Mouse (Mus musculus) stomach, embryonic 15.5 days (tissue): Measurements from ENCODE around the gene Sparcl1. TPM values are rescaled to one million over a fixed set of nuclear protein-coding genes. Genes with fewer than 3 reads are reported as not detected.

Experiments
- ATAC-seq: fragments of 200-750 bp; cut with Nextera tagmentation; 2 replicates; pipeline ENCODE4 v1.8.0; 2017; ENCODE audit warnings: low read depth, moderate number of reproducible peaks, moderate TSS enrichment; ENCODE audit not compliant: insufficient read depth, low FRiP score
- H3K27ac ChIP-seq: fragments of 300-500 bp; sonication (generic); 2 replicates; pipeline ENCODE4 v1.5.1; 2015; ENCODE audit warnings: mild to moderate bottlenecking, inconsistent platforms
- H3K27me3 ChIP-seq: fragments of 300-500 bp; sonication (generic); replicated peaks from 2 replicates; pipeline ENCODE4 v1.6.1; 2015; ENCODE audit warnings: inconsistent platforms
- H3K36me3 ChIP-seq: fragments of 300-500 bp; sonication (generic); 2 replicates; pipeline ENCODE4 v1.6.1; 2015; ENCODE audit warnings: inconsistent platforms
- H3K4me1 ChIP-seq: fragments of 300-500 bp; sonication (generic); 2 replicates; pipeline ENCODE4 v1.6.1; 2015; ENCODE audit warnings: inconsistent platforms
- H3K4me2 ChIP-seq: fragments of 300-500 bp; sonication (generic); 2 replicates; pipeline ENCODE4 v1.6.1; 2015; ENCODE audit warnings: mild to moderate bottlenecking, inconsistent platforms
- H3K4me3 ChIP-seq: fragments of 300-500 bp; sonication (generic); replicated peaks from 2 replicates; pipeline ENCODE4 v1.5.1; 2015; ENCODE audit warnings: inconsistent platforms
- H3K9ac ChIP-seq: fragments of 300-500 bp; sonication (generic); 2 replicates; pipeline ENCODE4 v1.6.1; 2015; ENCODE audit warnings: inconsistent platforms
- H3K9me3 ChIP-seq: fragments of 300-500 bp; sonication (generic); 2 replicates; pipeline ENCODE4 v1.6.1; 2016; ENCODE audit warnings: inconsistent platforms
- WGBS: fragments of 180-500 bp; shearing (Covaris S2); methylation state at CpG from one replicate; pipeline ENCODE4 v1.1.7; 2015; 5-methylcytosine and 5-hydroxymethylcytosine counted together
- polyA plus RNA-seq: library from polyadenylated mRNA; unstranded; fragments of >200 nt; fragmentation: Nextera tagmentation; extraction: Ambion mirVana; gene quantifications from 2 replicates; pipeline ENCODE4 v1.2.1, GENCODE M21; 2015

Sparcl1 gene
- polyA plus RNA-seq, 1 experiment from 2014 or later: 274 TPM

DNA sequence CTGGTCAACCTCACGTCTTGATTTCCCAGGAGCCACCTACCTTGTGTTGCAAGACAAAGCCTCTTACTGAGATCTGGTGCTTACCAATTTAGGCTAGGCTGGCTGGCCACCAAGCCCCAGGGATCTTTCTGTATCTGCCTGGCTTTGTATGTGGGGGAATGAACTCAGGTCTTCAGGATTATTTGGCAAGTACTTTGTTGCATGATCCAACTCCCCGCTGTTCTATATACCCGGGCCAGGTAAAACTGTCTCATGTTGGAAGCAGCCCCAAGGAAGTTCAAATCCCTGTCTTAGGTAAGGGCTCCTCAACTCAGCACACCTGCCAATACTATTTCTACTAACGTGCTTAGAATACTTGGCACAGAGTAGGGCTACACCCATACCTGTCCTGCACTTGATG is 17.4 kb upstream of the Sparcl1 start:
- no peak overlapping the region for H3K4me2 ChIP-seq
- H3K27ac ChIP-seq: no peak overlapping the region
- no peaks in the 10 kb centered on the region for H3K4me1 ChIP-seq
- H3K9ac ChIP-seq: no peak overlapping the region
- H3K4me3 ChIP-seq: no peak overlapping the region
- WGBS: 87% methylated on average over 4 of the region's 4 CpGs
- no peaks in the 10 kb centered on the region for H3K36me3 ChIP-seq
- H3K27me3 ChIP-seq: no peaks in the 10 kb centered on the region
- ATAC-seq: no peak
- no peaks in the 10 kb centered on the region for H3K9me3 ChIP-seq

DNA sequence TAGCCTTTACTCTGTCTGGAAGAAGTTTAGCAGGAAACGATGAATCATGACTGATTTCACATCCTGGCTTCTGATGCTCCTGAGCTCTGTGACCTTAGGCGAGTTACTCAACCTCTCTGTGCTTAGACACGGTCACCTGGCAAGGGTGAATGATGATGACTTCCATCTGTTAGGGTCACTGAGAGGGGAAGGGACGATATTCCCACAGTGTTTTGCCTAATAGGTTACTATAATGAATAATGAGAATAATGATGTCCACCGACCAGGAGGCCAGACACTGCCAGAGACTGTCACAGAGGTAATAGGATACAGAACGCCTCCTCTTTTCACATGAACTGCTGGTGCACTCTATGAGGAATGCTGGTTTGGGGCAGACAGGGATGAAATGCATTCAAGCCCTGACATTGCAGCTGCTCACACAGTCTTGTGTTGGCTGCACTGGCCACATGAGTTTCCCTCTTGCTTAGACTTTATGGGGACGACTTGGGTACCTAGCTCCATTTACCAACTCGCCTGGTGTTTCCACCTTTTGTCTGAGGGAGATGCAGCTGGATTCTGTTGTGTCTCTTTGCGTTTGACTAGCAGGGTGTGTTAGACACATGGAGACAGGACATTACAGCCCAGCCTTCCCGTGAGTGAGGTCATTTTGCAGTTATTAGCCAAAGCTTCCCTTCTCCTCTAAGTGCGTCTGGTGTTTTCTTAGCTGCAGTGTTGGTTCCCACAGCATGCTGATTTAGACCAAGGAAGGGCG is 14.9 kb upstream of the Sparcl1 start:
- WGBS: 41% methylated on average over 12 of the region's 12 CpGs
- no peaks in the 10 kb centered on the region for H3K27me3 ChIP-seq
- no peak overlapping the region for H3K9ac ChIP-seq
- no peaks in the 10 kb centered on the region for H3K36me3 ChIP-seq
- ATAC-seq: peak; percentile 37; the same call in 1 of the 2 replicates
- H3K4me3 ChIP-seq: no peak overlapping the region
- H3K9me3 ChIP-seq: no peaks in the 10 kb centered on the region
- 0 out of 2 replicates have a peak, but pooled peaks cover 2% of the 10 kb centered on the region for H3K4me1 ChIP-seq
- H3K27ac ChIP-seq: peak overlapping the region; percentile 59
- H3K4me2 ChIP-seq: no peak overlapping the region

DNA sequence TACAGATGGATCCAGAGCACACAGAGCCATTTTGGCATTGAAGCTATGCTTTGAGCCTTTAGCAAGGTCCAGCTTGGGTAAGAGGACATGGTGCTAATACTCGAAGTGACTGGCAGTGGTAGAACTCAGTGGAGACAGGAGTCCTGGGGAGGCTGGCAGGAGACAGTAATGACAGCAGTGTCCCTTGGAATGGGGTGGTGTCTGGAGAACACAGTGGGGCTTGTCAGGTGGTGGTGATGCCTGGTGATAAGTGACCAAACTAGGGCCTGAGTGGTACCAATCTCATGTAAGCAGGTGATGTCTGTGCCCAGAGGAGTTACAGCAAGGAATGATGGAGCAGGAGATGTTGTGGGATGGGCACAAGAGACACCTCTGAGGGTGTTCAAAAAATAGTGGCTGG is 13.8 kb upstream of the Sparcl1 start:
- 69% methylated on average over 1 of the region's 1 CpGs for WGBS
- 0 out of 2 replicates have a peak, but pooled peaks cover 2% of the 10 kb centered on the region for H3K4me1 ChIP-seq
- H3K36me3 ChIP-seq: no peaks in the 10 kb centered on the region
- H3K4me2 ChIP-seq: no peak overlapping the region
- no peak overlapping the region for H3K27ac ChIP-seq
- H3K27me3 ChIP-seq: no peaks in the 10 kb centered on the region
- no peak overlapping the region for H3K9ac ChIP-seq
- ATAC-seq: no peak
- H3K9me3 ChIP-seq: no peaks in the 10 kb centered on the region
- no peak overlapping the region for H3K4me3 ChIP-seq

DNA sequence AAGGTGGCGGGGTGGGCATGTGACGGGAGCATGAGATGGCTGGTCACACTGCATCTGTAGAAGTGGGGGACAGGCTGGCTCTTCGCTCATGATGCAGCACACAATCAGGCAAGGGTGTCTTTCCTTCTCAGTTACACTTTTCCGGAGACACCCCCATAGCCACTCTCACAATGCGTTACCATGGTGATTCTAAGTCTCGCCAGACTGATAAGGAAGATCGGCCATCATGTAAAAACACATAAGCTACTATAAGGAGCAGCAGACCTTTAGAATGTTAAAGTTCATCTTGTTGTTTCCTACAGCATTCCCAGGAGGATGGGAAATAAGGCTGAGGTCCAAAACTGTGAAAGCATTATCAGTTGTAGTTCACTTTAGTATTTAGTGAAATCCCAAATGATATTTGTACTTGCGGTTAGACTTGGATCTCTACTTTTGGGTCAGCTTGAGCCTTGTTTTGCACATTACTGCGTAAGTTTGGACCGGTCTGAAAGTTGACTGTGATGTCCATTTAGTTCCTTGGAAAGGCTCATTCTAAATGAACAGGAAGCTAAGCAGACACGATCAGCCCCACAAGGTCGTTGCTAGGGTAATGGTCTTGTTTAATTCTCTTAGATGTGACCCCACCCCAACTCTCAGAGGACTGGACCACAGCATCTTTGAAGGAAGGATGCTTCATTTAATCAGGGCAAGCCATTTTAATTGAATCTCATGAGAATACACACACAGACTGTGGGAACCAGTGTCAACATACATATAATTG is 13.2 kb upstream of the Sparcl1 start:
- Histone ChIP-seq H3K27ac (no peak overlapping the region), H3K4me1 (0 out of 2 replicates have a peak, but pooled peaks cover 2% of the 10 kb centered on the region), H3K27me3 (no peaks in the 10 kb centered on the region), H3K4me3 (no peak overlapping the region), H3K4me2 (no peak overlapping the region), H3K9me3 (no peaks in the 10 kb centered on the region), H3K9ac (no peak overlapping the region), H3K36me3 (no peaks in the 10 kb centered on the region)
- 83% methylated on average over 12 of the region's 12 CpGs for WGBS
- no peak for ATAC-seq

DNA sequence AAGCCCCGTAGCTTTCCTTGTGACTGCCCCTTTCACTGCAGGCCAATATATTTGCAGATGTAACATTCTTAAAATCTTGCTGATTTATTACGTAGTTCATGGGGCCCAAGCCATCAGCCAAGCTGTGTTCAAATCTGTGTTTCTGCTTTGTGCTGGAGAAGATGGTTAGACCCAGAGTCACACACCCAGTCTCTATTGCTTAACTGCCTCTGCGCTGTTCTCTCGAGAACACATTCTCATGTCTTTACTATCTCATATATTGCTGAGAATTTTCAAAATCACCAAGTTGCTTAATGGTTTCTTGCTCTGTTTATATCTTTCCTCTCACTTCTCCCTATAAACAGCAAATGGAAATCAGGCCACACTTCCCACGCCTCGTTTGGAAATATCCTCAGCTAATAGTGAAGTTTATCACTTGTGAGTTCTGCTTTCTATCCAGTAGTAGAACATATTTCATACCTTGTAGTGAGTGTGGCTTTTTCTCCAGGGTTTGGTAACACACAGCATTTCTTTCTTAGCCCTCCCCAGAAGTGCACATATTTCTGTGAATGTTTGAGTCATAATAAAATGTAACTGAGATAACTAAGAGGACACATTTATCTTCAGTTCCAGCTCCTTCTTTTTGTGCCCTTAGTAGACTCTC is 10.6 kb upstream of the Sparcl1 start:
- H3K36me3 ChIP-seq: no peaks in the 10 kb centered on the region
- 45% methylated on average over 6 of the region's 6 CpGs for WGBS
- H3K9me3 ChIP-seq: no peaks in the 10 kb centered on the region
- H3K4me2 ChIP-seq: no peak overlapping the region
- no peak for ATAC-seq
- no peak overlapping the region for H3K27ac ChIP-seq
- H3K4me1 ChIP-seq: 0 out of 2 replicates have a peak, but pooled peaks cover 2% of the 10 kb centered on the region
- H3K4me3 ChIP-seq: no peak overlapping the region
- H3K27me3 ChIP-seq: no peaks in the 10 kb centered on the region
- no peak overlapping the region for H3K9ac ChIP-seq

DNA sequence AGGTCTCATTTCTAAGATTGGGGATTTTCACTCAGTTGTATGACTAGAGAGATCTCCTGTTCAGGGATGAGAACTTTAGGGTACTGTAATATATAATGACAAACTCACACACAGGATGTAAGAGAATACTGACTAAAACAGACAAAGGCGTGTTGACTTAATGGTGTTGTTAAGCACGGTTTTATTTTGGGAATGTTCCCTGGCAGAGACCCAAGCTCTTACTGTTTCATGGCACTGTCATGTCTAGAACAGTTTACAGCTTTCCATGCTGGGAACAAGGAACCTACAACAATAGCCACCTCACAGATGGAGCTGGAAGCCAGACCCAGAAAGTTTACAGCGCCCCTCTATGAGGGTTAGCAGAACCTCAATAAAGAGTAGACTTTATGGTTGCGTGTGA is 2.4 kb upstream of the Sparcl1 start:
- WGBS: 69% methylated on average over 4 of the region's 4 CpGs
- no peak for ATAC-seq

DNA sequence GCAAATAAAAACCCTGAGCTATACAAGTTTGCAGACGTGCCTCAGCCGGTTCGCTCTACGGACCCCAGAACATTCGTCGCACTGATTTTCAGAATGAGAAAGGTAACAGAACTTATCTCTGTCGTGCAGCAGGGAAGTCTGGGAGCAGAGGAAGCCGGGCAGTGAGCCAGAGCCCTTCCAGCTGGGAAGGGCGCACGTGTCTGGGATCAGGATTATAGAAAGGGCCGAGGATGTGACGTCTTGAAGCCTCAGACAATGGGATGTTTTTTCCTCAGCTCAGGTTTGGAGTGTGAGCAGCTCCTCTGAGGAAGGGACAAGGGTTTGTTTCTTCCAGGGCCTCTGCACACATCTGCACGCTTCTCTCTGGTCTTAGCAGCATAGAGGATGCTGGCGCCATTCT is 1.6 kb upstream of the Sparcl1 start:
- Histone ChIP-seq H3K9me3 (no peaks in the 10 kb centered on the region), H3K36me3 (no peaks in the 10 kb centered on the region), H3K27ac (peak overlapping the region; percentile 94), H3K4me2 (peak overlapping the region; percentile 35; the same call in 1 of the 2 replicates), H3K9ac (no peak overlapping the region), H3K27me3 (no peaks in the 10 kb centered on the region), H3K4me3 (no peak overlapping the region), H3K4me1 (peaks cover 11% of the 10 kb centered on the region)
- WGBS: 34% methylated on average over 14 of the region's 14 CpGs
- ATAC-seq: peak; percentile 28; the same call in 1 of the 2 replicates

More for the DNA sequence above, 2.4 kb upstream of the Sparcl1 start:
- peaks cover 11% of the 10 kb centered on the region for H3K4me1 ChIP-seq
- no peak overlapping the region for H3K4me3 ChIP-seq
- no peaks in the 10 kb centered on the region for H3K36me3 ChIP-seq
- H3K9me3 ChIP-seq: no peaks in the 10 kb centered on the region
- no peak overlapping the region for H3K4me2 ChIP-seq
- no peaks in the 10 kb centered on the region for H3K27me3 ChIP-seq
- H3K27ac ChIP-seq: peak overlapping the region; percentile 60; the same call in 1 of the 2 replicates
- no peak overlapping the region for H3K9ac ChIP-seq

DNA sequence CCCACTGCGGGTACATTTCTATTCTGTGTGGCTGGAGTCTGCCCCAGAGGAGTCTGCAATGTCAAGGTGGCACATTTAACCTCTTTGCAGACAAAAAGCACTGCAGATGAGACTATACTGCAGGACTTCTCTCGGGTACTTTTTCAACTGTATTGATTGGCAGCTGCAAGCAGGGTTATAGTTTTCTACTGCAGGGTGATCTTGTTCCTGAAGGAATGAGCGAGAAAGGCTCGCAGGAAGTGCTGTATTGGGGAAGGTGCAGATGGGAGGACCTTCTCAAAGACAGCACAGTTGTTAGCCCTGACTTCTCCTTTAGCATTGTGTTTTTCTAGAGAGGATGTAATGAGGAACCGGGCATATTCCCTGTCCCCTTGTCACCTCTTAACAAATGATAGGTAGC is 1.0 kb downstream of the Sparcl1 start:
- Histone ChIP-seq H3K36me3 (no peaks in the 10 kb centered on the region), H3K9me3 (no peaks in the 10 kb centered on the region), H3K27me3 (no peaks in the 10 kb centered on the region), H3K4me1 (peaks cover 23% of the 10 kb centered on the region), H3K4me3 (peak overlapping the region; percentile 46), H3K27ac (peak overlapping the region; percentile 83), H3K9ac (peak overlapping the region; percentile 34), H3K4me2 (peak overlapping the region; percentile 48)
- WGBS: 16% methylated on average over 5 of the region's 5 CpGs
- no peak for ATAC-seq

DNA sequence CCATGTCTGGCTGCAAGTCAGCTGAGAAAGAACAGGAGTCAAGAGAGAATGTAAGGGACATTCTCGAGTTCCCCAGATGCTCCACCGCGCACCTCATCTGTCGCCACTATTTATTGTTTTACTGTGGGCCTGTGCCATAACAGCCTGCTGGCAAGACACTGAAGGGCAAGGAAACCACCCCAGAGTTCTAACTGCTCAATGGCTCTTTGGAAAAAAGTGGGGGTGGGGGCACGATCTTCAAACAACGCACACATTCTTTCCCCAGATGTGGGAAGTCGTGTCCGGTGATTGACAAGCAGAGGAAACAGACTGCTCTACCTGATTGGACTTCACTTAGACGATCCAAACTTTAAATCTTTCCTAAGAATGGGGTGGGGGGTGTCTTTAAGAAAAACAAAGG is 1.5 kb downstream of the Sparcl1 start:
- Histone ChIP-seq H3K9me3 (no peaks in the 10 kb centered on the region), H3K27me3 (no peaks in the 10 kb centered on the region), H3K36me3 (no peaks in the 10 kb centered on the region), H3K27ac (peak overlapping the region; percentile 83), H3K4me2 (peak overlapping the region; percentile 48), H3K9ac (0 out of 2 replicates have a peak overlapping the region, but pooled peaks have one; percentile 34), H3K4me3 (peak overlapping the region; percentile 46), H3K4me1 (peaks cover 23% of the 10 kb centered on the region)
- no peak for ATAC-seq
- 10% methylated on average over 9 of the region's 9 CpGs for WGBS

DNA sequence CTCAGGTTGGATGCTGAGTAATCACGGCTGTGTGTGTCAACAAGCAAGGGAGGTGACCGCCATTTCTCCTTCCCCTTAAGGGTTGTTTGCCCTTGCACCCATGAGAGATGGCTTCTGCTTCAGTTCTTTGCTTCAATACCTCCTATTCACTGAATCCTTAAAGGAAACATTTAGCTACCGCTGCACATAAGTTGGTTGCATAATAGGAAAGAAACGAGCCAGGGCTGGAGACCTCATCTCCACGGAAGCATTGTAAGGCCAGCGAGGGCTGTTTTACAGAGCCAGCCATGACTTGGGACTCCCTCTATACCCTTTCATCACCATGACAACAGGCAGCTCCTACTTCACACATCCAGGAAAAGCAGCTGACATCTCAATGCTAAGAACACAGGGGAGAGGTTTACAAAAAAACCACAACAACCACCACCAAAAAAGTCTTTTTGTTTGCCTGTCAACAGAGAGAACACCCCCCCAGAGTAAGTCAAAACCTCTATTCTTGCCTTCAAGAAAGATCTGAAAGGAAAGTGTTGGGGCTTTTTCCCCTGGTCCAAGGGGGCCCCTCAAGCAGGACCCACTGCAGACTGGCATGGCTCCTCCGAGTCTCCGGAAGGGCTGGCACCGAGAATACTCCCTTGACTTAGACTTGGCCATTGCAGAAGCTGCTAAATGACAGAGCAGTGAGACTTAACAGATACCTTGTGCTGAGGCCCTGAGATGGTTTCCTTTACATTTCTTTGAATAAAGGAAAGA is 3.2 kb downstream of the Sparcl1 start:
- H3K36me3 ChIP-seq: no peaks in the 10 kb centered on the region
- peaks cover 23% of the 10 kb centered on the region for H3K4me1 ChIP-seq
- H3K4me3 ChIP-seq: peak overlapping the region; percentile 46; the same call in 1 of the 2 replicates
- H3K9ac ChIP-seq: no peak overlapping the region
- no peak for ATAC-seq
- H3K27me3 ChIP-seq: no peaks in the 10 kb centered on the region
- no peaks in the 10 kb centered on the region for H3K9me3 ChIP-seq
- 41% methylated on average over 9 of the region's 9 CpGs for WGBS
- H3K27ac ChIP-seq: peak overlapping the region; percentile 67
- peak overlapping the region; percentile 48 for H3K4me2 ChIP-seq

DNA sequence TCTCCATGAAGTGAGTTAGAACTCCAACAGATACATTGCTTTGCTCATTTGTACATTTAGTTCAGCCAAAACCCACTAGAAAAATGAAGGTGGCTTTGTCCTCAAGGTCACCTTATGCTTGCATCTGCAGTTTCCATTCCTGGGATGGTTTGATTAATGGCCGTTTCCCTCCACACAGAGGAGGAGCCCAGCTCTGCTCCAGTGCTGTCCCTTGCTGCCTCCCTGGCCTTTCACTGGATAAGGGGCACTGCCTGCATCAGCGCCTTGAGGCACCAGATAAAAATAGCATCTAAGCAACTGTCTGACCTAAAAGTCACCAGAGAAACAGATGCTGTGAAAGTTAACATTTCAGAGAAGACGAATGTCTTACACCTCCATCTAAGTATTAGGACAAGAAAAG is 4.0 kb downstream of the Sparcl1 start:
- Histone ChIP-seq H3K9ac (no peak overlapping the region), H3K4me3 (peak overlapping the region; percentile 1; the same call in 1 of the 2 replicates), H3K4me2 (peak overlapping the region; percentile 48), H3K27me3 (no peaks in the 10 kb centered on the region), H3K9me3 (no peaks in the 10 kb centered on the region), H3K4me1 (peaks cover 18% of the 10 kb centered on the region; the same call in 1 of the 2 replicates), H3K36me3 (no peaks in the 10 kb centered on the region), H3K27ac (peak overlapping the region; percentile 67)
- ATAC-seq: no peak
- WGBS: 31% methylated on average over 3 of the region's 3 CpGs
